Mouse (Mus musculus) hindbrain, embryonic 11.5 days (tissue): Measurements from ENCODE around the gene Hip1. TPM values are rescaled to one million over a fixed set of nuclear protein-coding genes. Genes with fewer than 3 reads are reported as not detected.
A peak's percentile ranks its signal among the peaks of the same experiment; 100 is the strongest.

Experiments
- ATAC-seq: fragments of 200-750 bp; cut with Nextera tagmentation; 2 replicates; pipeline ENCODE4 v1.8.0; 2017; ENCODE audit warnings: mild to moderate bottlenecking, moderate TSS enrichment, moderate library complexity; ENCODE audit not compliant: low FRiP score
- DNase-seq: peaks from one replicate; pipeline ENCODE4 v3.0.0-alpha.2; 2015; ENCODE audit warnings: low spot score
- H3K27ac ChIP-seq: fragments of 300-500 bp; sonication (generic); 2 replicates; pipeline ENCODE4 v1.5.1; 2014; ENCODE audit warnings: mild to moderate bottlenecking, low read depth, low read length
- H3K27me3 ChIP-seq: fragments of 300-500 bp; sonication (generic); 2 replicates; pipeline ENCODE4 v1.6.1; 2014; ENCODE audit warnings: mild to moderate bottlenecking, low read length, moderate library complexity, mixed read lengths; ENCODE audit not compliant: control insufficient read depth, insufficient read depth
- H3K36me3 ChIP-seq: fragments of 300-500 bp; sonication (generic); 2 replicates; pipeline ENCODE4 v1.6.1; 2014; ENCODE audit warnings: mild to moderate bottlenecking, low read length, moderate library complexity, mixed read lengths; ENCODE audit not compliant: control insufficient read depth, insufficient read depth
- H3K4me1 ChIP-seq: fragments of 300-500 bp; sonication (generic); replicated peaks from 2 replicates; pipeline ENCODE4 v1.6.1; 2014; ENCODE audit warnings: low read length, mixed read lengths; ENCODE audit not compliant: control insufficient read depth, insufficient read depth
- H3K4me2 ChIP-seq: fragments of 300-500 bp; sonication (generic); replicated peaks from 2 replicates; pipeline ENCODE4 v1.6.1; 2014; ENCODE audit warnings: mild to moderate bottlenecking, low read depth, low read length
- H3K4me3 ChIP-seq: fragments of 300-500 bp; sonication (generic); 2 replicates; pipeline ENCODE4 v1.5.1; 2014; ENCODE audit warnings: low read depth, low read length
- H3K9ac ChIP-seq: fragments of 300-500 bp; sonication (generic); 2 replicates; pipeline ENCODE4 v1.6.1; 2014; ENCODE audit warnings: low read depth, low read length
- H3K9me3 ChIP-seq: fragments of 300-500 bp; sonication (generic); 2 replicates; pipeline ENCODE4 v1.6.1; 2016; ENCODE audit warnings: low read length; ENCODE audit not compliant: control insufficient read depth
- WGBS: fragments of 180-500 bp; shearing (Covaris S2); extraction: QIAGEN DNeasy Blood & Tissue Kit; methylation state at CpG from one replicate; pipeline ENCODE4 v1.1.7; 2014; 5-methylcytosine and 5-hydroxymethylcytosine counted together
- polyA plus RNA-seq: library from polyadenylated mRNA; unstranded; fragments of >200 nt; fragmentation: Nextera tagmentation; extraction: Ambion mirVana; gene quantifications from 2 replicates; pipeline ENCODE4 v1.2.1, GENCODE M21; 2014

Hip1 gene
- polyA plus RNA-seq, 1 experiment from 2014 or later: 50.0 TPM

DNA sequence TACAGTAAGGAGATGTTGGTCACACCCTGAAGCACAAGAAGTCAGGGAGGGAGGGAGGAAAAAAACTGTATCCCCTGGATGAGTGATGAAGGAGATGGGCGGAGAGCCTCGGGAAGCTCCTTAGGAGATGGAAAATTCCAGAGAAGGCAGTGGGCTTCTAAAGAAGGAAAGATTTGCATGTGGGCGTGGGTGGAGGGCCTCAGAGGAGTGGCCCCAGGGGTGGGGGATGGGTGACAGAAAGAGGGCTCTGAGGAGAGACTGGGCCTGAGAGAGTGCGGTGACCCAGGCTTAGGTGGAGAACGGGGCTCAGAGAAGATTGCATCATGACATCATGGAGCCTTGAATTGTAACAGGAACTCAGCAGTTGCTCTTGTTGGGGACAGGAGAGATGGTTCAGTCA lies 39.5 kb downstream of the Hip1 start:
- ATAC-seq (no peak), DNase-seq (no peak)
- 77% methylated on average over 5 of the region's 5 CpGs for WGBS
- H3K9me3 ChIP-seq: no peaks in the 10 kb centered on the region
- no peaks in the 10 kb centered on the region for H3K36me3 ChIP-seq
- 0 out of 2 replicates have a peak, but pooled peaks cover 2% of the 10 kb centered on the region for H3K4me1 ChIP-seq
- H3K9ac ChIP-seq: no peak overlapping the region
- no peak overlapping the region for H3K4me3 ChIP-seq
- H3K27me3 ChIP-seq: no peaks in the 10 kb centered on the region
- H3K4me2 ChIP-seq: no peak overlapping the region
- H3K27ac ChIP-seq: no peak overlapping the region

DNA sequence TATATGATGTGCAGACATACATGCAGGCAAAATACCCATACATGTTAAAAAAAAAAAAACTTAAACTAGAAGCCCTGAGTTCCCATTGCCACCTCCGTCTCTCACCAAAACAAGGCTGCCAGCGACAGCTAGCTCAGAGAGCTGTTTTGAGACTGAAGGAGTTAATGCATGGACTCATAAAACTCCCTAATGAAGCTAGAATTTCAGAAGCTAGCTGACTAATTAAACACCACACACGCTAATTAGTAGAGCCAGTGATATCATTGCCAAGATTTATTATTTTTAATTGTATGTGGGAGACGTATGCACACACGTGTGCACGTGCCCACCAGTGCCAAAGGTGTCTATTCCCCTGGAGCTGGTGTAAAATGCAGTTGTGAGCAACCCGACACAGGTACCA lies 42.0 kb downstream of the Hip1 start:
- no peak for DNase-seq
- H3K9me3 ChIP-seq: no peaks in the 10 kb centered on the region
- H3K36me3 ChIP-seq: no peaks in the 10 kb centered on the region
- ATAC-seq: no peak
- 0 out of 2 replicates have a peak, but pooled peaks cover 2% of the 10 kb centered on the region for H3K4me1 ChIP-seq
- WGBS: 90% methylated on average over 7 of the region's 7 CpGs
- no peak overlapping the region for H3K27ac ChIP-seq
- H3K4me2 ChIP-seq: no peak overlapping the region
- no peaks in the 10 kb centered on the region for H3K27me3 ChIP-seq
- no peak overlapping the region for H3K4me3 ChIP-seq
- H3K9ac ChIP-seq: no peak overlapping the region

DNA sequence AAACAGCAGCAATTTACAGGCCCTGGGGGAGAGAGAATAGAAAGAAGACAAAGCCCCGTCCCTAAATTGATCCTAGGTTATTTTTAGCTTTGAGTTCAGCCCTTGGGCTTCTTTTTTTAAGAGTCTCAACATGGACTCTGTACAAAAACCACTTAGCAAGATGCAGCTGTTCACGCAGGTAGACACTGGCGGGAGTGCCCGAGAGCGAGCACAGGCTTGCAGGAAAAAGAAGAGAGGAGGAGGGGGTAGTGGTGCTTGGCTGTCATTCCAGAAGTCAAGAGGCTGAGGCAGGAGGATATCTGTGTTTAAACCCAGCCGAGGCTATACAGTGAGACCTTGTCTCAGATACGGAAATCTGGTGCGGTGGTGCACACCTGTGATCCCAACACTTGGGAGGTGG lies 42.9 kb downstream of the Hip1 start:
- H3K27ac ChIP-seq: no peak overlapping the region

GRCm38 (mm10) chr5:135498914-135499313 lies 46.0 kb downstream of the Hip1 start:
- no peak for ATAC-seq
- no peak overlapping the region for H3K4me3 ChIP-seq
- no peaks in the 10 kb centered on the region for H3K9me3 ChIP-seq
- H3K4me1 ChIP-seq: 0 out of 2 replicates have a peak, but pooled peaks cover 2% of the 10 kb centered on the region
- H3K9ac ChIP-seq: no peak overlapping the region
- no peak overlapping the region; the same call in 1 of the 2 replicates for H3K27ac ChIP-seq
- no peak overlapping the region for H3K4me2 ChIP-seq
- WGBS: 70% methylated on average over 3 of the region's 3 CpGs
- DNase-seq: peak; percentile 39
- H3K27me3 ChIP-seq: no peaks in the 10 kb centered on the region
- H3K36me3 ChIP-seq: no peaks in the 10 kb centered on the region

More for the DNA sequence above, 42.9 kb downstream of the Hip1 start:
- H3K36me3 ChIP-seq: no peaks in the 10 kb centered on the region
- ATAC-seq: no peak
- no peak for DNase-seq
- no peak overlapping the region for H3K4me2 ChIP-seq
- no peaks in the 10 kb centered on the region for H3K27me3 ChIP-seq
- WGBS: 84% methylated on average over 8 of the region's 8 CpGs
- H3K4me3 ChIP-seq: no peak overlapping the region
- H3K9me3 ChIP-seq: no peaks in the 10 kb centered on the region
- no peak overlapping the region for H3K9ac ChIP-seq
- 0 out of 2 replicates have a peak, but pooled peaks cover 2% of the 10 kb centered on the region for H3K4me1 ChIP-seq

- H3K27ac ChIP-seq: no peak overlapping the region
- no peaks in the 10 kb centered on the region for H3K36me3 ChIP-seq
- no peak overlapping the region for H3K4me3 ChIP-seq
- no peak overlapping the region for H3K4me2 ChIP-seq
- WGBS: 74% methylated on average over 6 of the region's 6 CpGs
- ATAC-seq (no peak), DNase-seq (no peak)
- H3K4me1 ChIP-seq: 0 out of 2 replicates have a peak, but pooled peaks cover 2% of the 10 kb centered on the region
- no peak overlapping the region for H3K9ac ChIP-seq
- no peaks in the 10 kb centered on the region for H3K27me3 ChIP-seq
- H3K9me3 ChIP-seq: no peaks in the 10 kb centered on the region
Observed at GRCm38 (mm10) chr5:135497347-135497955, 47.5 kb downstream of the Hip1 start.

GRCm38 (mm10) chr5:135496489-135496888 lies 48.4 kb downstream of the Hip1 start:
- H3K9me3 ChIP-seq: no peaks in the 10 kb centered on the region
- H3K4me2 ChIP-seq: no peak overlapping the region
- WGBS: 91% methylated on average over 2 of the region's 2 CpGs
- no peak overlapping the region for H3K9ac ChIP-seq
- DNase-seq: no peak
- no peaks in the 10 kb centered on the region for H3K4me1 ChIP-seq
- H3K27me3 ChIP-seq: no peaks in the 10 kb centered on the region
- H3K36me3 ChIP-seq: no peaks in the 10 kb centered on the region
- H3K4me3 ChIP-seq: no peak overlapping the region
- no peak overlapping the region for H3K27ac ChIP-seq
- ATAC-seq: no peak

- ATAC-seq (no peak), DNase-seq (no peak)
- 96% methylated on average over 8 of the region's 8 CpGs for WGBS
- H3K9ac ChIP-seq: no peak overlapping the region
- H3K4me3 ChIP-seq: no peak overlapping the region
- H3K4me1 ChIP-seq: no peaks in the 10 kb centered on the region
- H3K9me3 ChIP-seq: no peaks in the 10 kb centered on the region
- H3K27me3 ChIP-seq: no peaks in the 10 kb centered on the region
- no peak overlapping the region for H3K4me2 ChIP-seq
- H3K36me3 ChIP-seq: no peaks in the 10 kb centered on the region
- H3K27ac ChIP-seq: no peak overlapping the region
Observed at GRCm38 (mm10) chr5:135495471-135495870, 49.4 kb downstream of the Hip1 start.

- H3K4me3 ChIP-seq: no peak overlapping the region
- H3K36me3 ChIP-seq: no peaks in the 10 kb centered on the region
- H3K4me1 ChIP-seq: no peaks in the 10 kb centered on the region; the same call in 1 of the 2 replicates
- no peak overlapping the region for H3K9ac ChIP-seq
- no peak overlapping the region for H3K27ac ChIP-seq
- H3K4me2 ChIP-seq: no peak overlapping the region
- 84% methylated on average over 13 of the region's 13 CpGs for WGBS
- ATAC-seq: no peak
- H3K27me3 ChIP-seq: no peaks in the 10 kb centered on the region
- H3K9me3 ChIP-seq: no peaks in the 10 kb centered on the region
- DNase-seq: peak; percentile 42
Observed at GRCm38 (mm10) chr5:135494183-135494910, 50.6 kb downstream of the Hip1 start.

GRCm38 (mm10) chr5:135493095-135493494 lies 51.8 kb downstream of the Hip1 start:
- Histone ChIP-seq H3K27me3 (no peaks in the 10 kb centered on the region), H3K9ac (no peak overlapping the region), H3K4me1 (peaks cover under 1% of the 10 kb centered on the region), H3K4me2 (no peak overlapping the region), H3K9me3 (no peaks in the 10 kb centered on the region), H3K4me3 (no peak overlapping the region), H3K27ac (no peak overlapping the region), H3K36me3 (no peaks in the 10 kb centered on the region)
- WGBS: 87% methylated on average over 3 of the region's 3 CpGs
- ATAC-seq (no peak), DNase-seq (no peak)
